Mouse (Mus musculus) lung, embryonic 15.5 days (tissue): Measurements from ENCODE around the gene Nupl1. TPM values are rescaled to one million over a fixed set of nuclear protein-coding genes. Genes with fewer than 3 reads are reported as not detected.

ENCODE experiments used
- ATAC-seq: fragments of 200-750 bp; cut with Nextera tagmentation; 2 replicates; pipeline ENCODE4 v1.8.0; 2017; ENCODE audit warnings: moderate number of reproducible peaks, borderline replicate concordance; ENCODE audit not compliant: low FRiP score, low TSS enrichment; ENCODE audit errors: extremely low read depth
- H3K27ac ChIP-seq: fragments of 300-500 bp; sonication (generic); 2 replicates; pipeline ENCODE4 v1.5.1; 2015; ENCODE audit warnings: moderate library complexity, mild to moderate bottlenecking, inconsistent platforms
- H3K27me3 ChIP-seq: fragments of 300-500 bp; sonication (generic); 2 replicates; pipeline ENCODE4 v1.6.1; 2015; ENCODE audit warnings: inconsistent platforms
- H3K36me3 ChIP-seq: fragments of 300-500 bp; sonication (generic); 2 replicates; pipeline ENCODE4 v1.6.1; 2015; ENCODE audit warnings: inconsistent platforms
- H3K4me1 ChIP-seq: fragments of 300-500 bp; sonication (generic); 2 replicates; pipeline ENCODE4 v1.6.1; 2015; ENCODE audit warnings: inconsistent platforms
- H3K4me2 ChIP-seq: fragments of 300-500 bp; sonication (generic); 2 replicates; pipeline ENCODE4 v1.6.1; 2015; ENCODE audit warnings: inconsistent platforms, mild to moderate bottlenecking, moderate library complexity
- H3K4me3 ChIP-seq: fragments of 300-500 bp; sonication (generic); 2 replicates; pipeline ENCODE4 v1.5.1; 2015; ENCODE audit warnings: mild to moderate bottlenecking, inconsistent platforms
- H3K9ac ChIP-seq: fragments of 300-500 bp; sonication (generic); 2 replicates; pipeline ENCODE4 v1.6.1; 2015; ENCODE audit warnings: inconsistent platforms
- H3K9me3 ChIP-seq: fragments of 300-500 bp; sonication (generic); 2 replicates; pipeline ENCODE4 v1.6.1; 2016; ENCODE audit warnings: inconsistent platforms
- WGBS: fragments of 180-500 bp; shearing (Covaris S2); methylation state at CpG from one replicate; pipeline ENCODE4 v1.1.7; 2015; 5-methylcytosine and 5-hydroxymethylcytosine counted together
- polyA plus RNA-seq: library from polyadenylated mRNA; unstranded; fragments of >200 nt; fragmentation: Nextera tagmentation; extraction: Ambion mirVana; gene quantifications from 2 replicates; pipeline ENCODE4 v1.2.1, GENCODE M21; 2015

Nupl1 gene
- polyA plus RNA-seq, 1 experiment from 2014 or later = 0.05 TPM

- Histone ChIP-seq H3K9me3 (no peaks in the 10 kb centered on the region), H3K36me3 (no peaks in the 10 kb centered on the region)
Observed at GRCm38 (mm10) chr14:60262316-60262715, 11.1 kb upstream of the Nupl1 start.

GRCm38 (mm10) chr14:60257851-60258250 lies 6.6 kb upstream of the Nupl1 start:
- ATAC-seq = no peak
- no peaks in the 10 kb centered on the region for H3K4me1 ChIP-seq
- WGBS = 82% methylated on average over 1 of the region's 1 CpGs
- H3K27ac ChIP-seq = no peak overlapping the region
- no peaks in the 10 kb centered on the region for H3K27me3 ChIP-seq
- no peak overlapping the region for H3K9ac ChIP-seq
- no peaks in the 10 kb centered on the region for H3K9me3 ChIP-seq
- no peak overlapping the region for H3K4me2 ChIP-seq
- H3K36me3 ChIP-seq = no peaks in the 10 kb centered on the region
- H3K4me3 ChIP-seq = no peak overlapping the region

More at GRCm38 (mm10) chr14:60262316-60262715, 11.1 kb upstream of the Nupl1 start:
- 58% methylated on average over 7 of the region's 7 CpGs for WGBS
- Histone ChIP-seq H3K4me3 (no peak overlapping the region), H3K27ac (no peak overlapping the region), H3K27me3 (no peaks in the 10 kb centered on the region), H3K4me2 (no peak overlapping the region), H3K4me1 (peaks cover 8% of the 10 kb centered on the region), H3K9ac (no peak overlapping the region)
- ATAC-seq = no peak

- Histone ChIP-seq H3K27ac (peak overlapping the region; percentile 15), H3K27me3 (no peaks in the 10 kb centered on the region), H3K4me2 (no peak overlapping the region), H3K4me3 (no peak overlapping the region), H3K9ac (no peak overlapping the region), H3K36me3 (no peaks in the 10 kb centered on the region), H3K4me1 (peaks cover 7% of the 10 kb centered on the region), H3K9me3 (no peaks in the 10 kb centered on the region)
- WGBS = 49% methylated on average over 4 of the region's 4 CpGs
- ATAC-seq = no peak
Observed at GRCm38 (mm10) chr14:60257101-60257500, 5.9 kb upstream of the Nupl1 start.

- H3K4me2 ChIP-seq = no peak overlapping the region
- no peak overlapping the region for H3K9ac ChIP-seq
- peaks cover 7% of the 10 kb centered on the region for H3K4me1 ChIP-seq
- no peak overlapping the region for H3K4me3 ChIP-seq
- no peaks in the 10 kb centered on the region for H3K27me3 ChIP-seq
- 25% methylated on average over 3 of the region's 3 CpGs for WGBS
- no peaks in the 10 kb centered on the region for H3K9me3 ChIP-seq
- no peaks in the 10 kb centered on the region for H3K36me3 ChIP-seq
- ATAC-seq = no peak
- no peak overlapping the region for H3K27ac ChIP-seq
Observed at GRCm38 (mm10) chr14:60256356-60256755, 5.1 kb upstream of the Nupl1 start.

GRCm38 (mm10) chr14:60254774-60255173 lies 3.5 kb upstream of the Nupl1 start:
- no peaks in the 10 kb centered on the region for H3K9me3 ChIP-seq
- no peak for ATAC-seq
- no peak overlapping the region for H3K4me2 ChIP-seq
- no peak overlapping the region for H3K27ac ChIP-seq
- peaks cover 14% of the 10 kb centered on the region for H3K4me1 ChIP-seq
- H3K27me3 ChIP-seq = no peaks in the 10 kb centered on the region
- no peak overlapping the region for H3K9ac ChIP-seq
- no peak overlapping the region for H3K4me3 ChIP-seq
- no peaks in the 10 kb centered on the region for H3K36me3 ChIP-seq

GRCm38 (mm10) chr14:60253466-60253865 lies 2.2 kb upstream of the Nupl1 start:
- 82% methylated on average over 3 of the region's 3 CpGs for WGBS
- no peaks in the 10 kb centered on the region for H3K36me3 ChIP-seq
- ATAC-seq = no peak

GRCm38 (mm10) chr14:60252004-60253000 lies 1.1 kb upstream of the Nupl1 start:
- Histone ChIP-seq H3K27ac (peak overlapping the region; percentile 85), H3K9ac (peak overlapping the region; percentile 72), H3K4me3 (peak overlapping the region; percentile 94), H3K4me2 (peak overlapping the region; percentile 83), H3K27me3 (no peaks in the 10 kb centered on the region), H3K36me3 (no peaks in the 10 kb centered on the region), H3K4me1 (peaks cover 18% of the 10 kb centered on the region), H3K9me3 (no peaks in the 10 kb centered on the region)
- WGBS = 18% methylated on average over 15 of the region's 15 CpGs
- no peak for ATAC-seq

More at GRCm38 (mm10) chr14:60253466-60253865, 2.2 kb upstream of the Nupl1 start:
- Histone ChIP-seq H3K4me2 (no peak overlapping the region), H3K4me3 (no peak overlapping the region), H3K4me1 (peaks cover 18% of the 10 kb centered on the region), H3K27me3 (no peaks in the 10 kb centered on the region), H3K9me3 (no peaks in the 10 kb centered on the region), H3K27ac (no peak overlapping the region), H3K9ac (no peak overlapping the region)

- ATAC-seq = peak; percentile 56
- Histone ChIP-seq H3K27ac (peak overlapping the region; percentile 85), H3K4me3 (peak overlapping the region; percentile 94), H3K27me3 (no peaks in the 10 kb centered on the region), H3K9ac (peak overlapping the region; percentile 97), H3K4me1 (peaks cover 18% of the 10 kb centered on the region), H3K9me3 (no peaks in the 10 kb centered on the region), H3K4me2 (peak overlapping the region; percentile 63), H3K36me3 (0 out of 2 replicates have a peak, but pooled peaks cover 2% of the 10 kb centered on the region)
- WGBS = under 1% methylated on average over 39 of the region's 39 CpGs
Observed at GRCm38 (mm10) chr14:60250879-60251278, 352 bp downstream of the Nupl1 start.

GRCm38 (mm10) chr14:60250366-60250765 lies 865 bp downstream of the Nupl1 start:
- Histone ChIP-seq H3K36me3 (peaks cover 4% of the 10 kb centered on the region; the same call in 1 of the 2 replicates), H3K4me3 (peak overlapping the region; percentile 94), H3K9me3 (no peaks in the 10 kb centered on the region), H3K27ac (no peak overlapping the region; the same call in 1 of the 2 replicates), H3K4me2 (peak overlapping the region; percentile 63), H3K27me3 (no peaks in the 10 kb centered on the region), H3K9ac (peak overlapping the region; percentile 97), H3K4me1 (peaks cover 18% of the 10 kb centered on the region)
- 13% methylated on average over 8 of the region's 8 CpGs for WGBS
- no peak for ATAC-seq

GRCm38 (mm10) chr14:60238551-60238950 lies 12.7 kb downstream of the Nupl1 start:
- Histone ChIP-seq H3K9ac (no peak overlapping the region), H3K4me1 (no peaks in the 10 kb centered on the region), H3K27ac (no peak overlapping the region), H3K27me3 (no peaks in the 10 kb centered on the region), H3K4me2 (no peak overlapping the region), H3K36me3 (peaks cover 56% of the 10 kb centered on the region), H3K9me3 (no peaks in the 10 kb centered on the region), H3K4me3 (no peak overlapping the region)
- WGBS = 71% methylated on average over 3 of the region's 3 CpGs
- ATAC-seq = no peak

GRCm38 (mm10) chr14:60219886-60220285 lies 31.3 kb downstream of the Nupl1 start:
- Histone ChIP-seq H3K4me3 (no peak overlapping the region), H3K36me3 (peaks cover 27% of the 10 kb centered on the region), H3K4me1 (no peaks in the 10 kb centered on the region), H3K9ac (no peak overlapping the region), H3K4me2 (no peak overlapping the region), H3K9me3 (no peaks in the 10 kb centered on the region), H3K27ac (no peak overlapping the region), H3K27me3 (no peaks in the 10 kb centered on the region)
- ATAC-seq = no peak
- WGBS = 84% methylated on average over 10 of the region's 10 CpGs

- no peaks in the 10 kb centered on the region for H3K9me3 ChIP-seq
- WGBS = 100% methylated on average over 4 of the region's 4 CpGs
- H3K4me2 ChIP-seq = no peak overlapping the region
- no peak overlapping the region for H3K9ac ChIP-seq
- no peak overlapping the region for H3K4me3 ChIP-seq
- ATAC-seq = no peak
- peaks cover 27% of the 10 kb centered on the region for H3K36me3 ChIP-seq
- no peaks in the 10 kb centered on the region for H3K4me1 ChIP-seq
- no peaks in the 10 kb centered on the region for H3K27me3 ChIP-seq
- no peak overlapping the region for H3K27ac ChIP-seq
Observed at GRCm38 (mm10) chr14:60217616-60218015, 33.6 kb downstream of the Nupl1 start.
